Mouse (Mus musculus) urinary bladder, postnatal 4 days (tissue): Measurements from ENCODE around the gene Tmsb10.

Experiments used
- DNase-seq, 2 experiments: peaks; one replicate each; pipeline ENCODE4 v3.0.0; 2021 to 2022; ENCODE audit warnings: low spot score in 2 of 2

Tmsb10 gene

DNA sequence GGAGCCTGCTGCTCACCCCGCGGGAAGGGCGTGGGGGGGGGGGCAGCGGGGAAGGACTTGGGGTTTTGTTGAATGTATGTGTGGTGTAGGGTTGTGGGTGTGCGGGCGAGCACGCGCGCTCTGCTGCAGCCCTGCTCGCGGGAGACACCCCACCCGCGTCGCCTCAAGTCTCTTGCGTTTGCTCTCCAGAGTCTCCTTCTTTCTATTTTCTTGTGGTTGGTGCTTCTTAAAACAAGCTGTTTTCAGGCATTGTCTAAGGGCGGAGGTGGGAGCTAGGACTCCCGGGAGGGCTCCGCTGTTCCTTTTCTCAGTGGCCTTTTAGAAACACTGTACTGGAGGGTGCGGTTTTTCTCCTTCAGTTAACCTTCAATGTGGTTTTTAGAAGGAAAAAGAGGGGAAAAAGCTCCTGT, at the start of gene Tmsb10:
Tmsb10 (minus strand) TSS at position 87 of the 410 bp plus-strand sequence.
- no peak for DNase-seq

DNA sequence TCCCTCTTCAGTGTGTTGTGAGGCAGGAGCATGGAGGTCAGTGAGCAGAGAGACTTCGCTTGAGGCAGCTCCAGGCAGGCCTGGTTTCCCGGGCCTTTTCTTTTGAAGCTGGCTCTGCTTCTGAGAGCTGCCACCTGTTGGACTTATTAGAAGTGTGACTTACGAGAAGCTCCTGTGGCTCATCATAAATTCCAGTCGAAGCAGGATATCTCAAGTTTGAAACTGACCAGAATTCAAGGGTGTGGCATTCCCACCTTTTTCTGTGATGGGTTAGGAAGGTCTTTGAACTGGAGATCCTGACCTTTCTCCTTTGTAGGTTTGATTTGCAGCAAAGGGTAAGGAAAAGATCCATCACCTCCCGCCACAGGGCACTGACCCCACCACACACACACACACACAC, 45.1 kb upstream of the Tmsb10 start:
- no peak for DNase-seq

DNA sequence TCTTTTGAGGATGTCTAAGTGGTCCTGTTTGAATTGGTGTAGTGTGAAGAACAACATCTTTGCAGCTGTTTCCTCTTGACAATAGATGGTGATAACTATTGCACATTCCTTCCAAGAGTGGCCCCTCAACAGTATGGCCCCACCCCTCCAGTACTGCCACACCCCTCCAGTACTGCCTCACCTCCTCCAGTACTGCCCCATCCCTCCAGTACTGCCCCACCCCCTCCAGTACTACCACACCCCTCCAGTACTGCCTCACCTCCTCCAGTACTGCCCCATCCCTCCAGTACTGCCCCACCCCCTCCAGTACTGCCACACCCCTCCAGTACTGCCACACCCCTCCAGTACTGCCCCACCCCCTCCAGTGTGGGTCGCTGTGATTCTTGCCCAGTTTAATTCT, 43.8 kb upstream of the Tmsb10 start:
- DNase-seq, result no peak

DNA sequence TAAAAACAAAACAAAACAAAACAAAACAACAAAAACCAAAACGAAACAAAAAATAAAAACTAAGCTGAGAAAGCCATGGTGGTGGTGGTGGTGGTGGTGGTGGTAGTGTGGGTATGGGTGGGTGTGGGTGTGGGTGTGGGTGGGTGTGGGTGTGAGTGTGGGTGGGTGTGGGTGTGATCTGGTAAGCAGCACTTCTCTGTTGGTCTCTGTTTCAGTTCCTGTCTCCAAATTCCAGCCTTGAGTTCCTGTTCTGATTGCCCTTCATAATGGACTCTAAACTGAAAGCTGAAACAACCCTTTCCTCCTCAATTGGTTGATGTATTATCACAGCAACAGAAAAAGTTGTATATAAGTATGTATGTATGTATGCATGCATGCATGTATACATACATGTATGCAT, 40.3 kb upstream of the Tmsb10 start:
- no peak for DNase-seq

DNA sequence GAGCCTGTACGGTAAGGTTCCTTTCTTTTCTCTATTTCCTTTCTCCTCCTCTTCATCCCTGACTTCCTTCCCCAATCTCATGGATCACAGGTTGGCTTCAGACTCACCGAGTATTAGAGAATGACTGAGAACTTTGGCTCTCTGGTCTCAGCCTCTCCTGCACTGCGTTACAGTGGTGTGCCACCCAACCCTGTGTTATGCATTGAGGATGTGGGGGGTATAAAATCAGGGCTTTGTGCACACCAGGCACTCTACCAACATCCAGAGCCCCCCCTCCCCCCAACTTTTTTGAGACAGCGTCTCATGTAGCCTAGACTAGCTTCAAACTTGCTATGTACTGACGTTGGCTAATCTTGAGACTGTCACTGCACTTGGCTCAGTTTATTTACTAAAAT, 35.1 kb upstream of the Tmsb10 start:
- DNase-seq, result no peak

DNA sequence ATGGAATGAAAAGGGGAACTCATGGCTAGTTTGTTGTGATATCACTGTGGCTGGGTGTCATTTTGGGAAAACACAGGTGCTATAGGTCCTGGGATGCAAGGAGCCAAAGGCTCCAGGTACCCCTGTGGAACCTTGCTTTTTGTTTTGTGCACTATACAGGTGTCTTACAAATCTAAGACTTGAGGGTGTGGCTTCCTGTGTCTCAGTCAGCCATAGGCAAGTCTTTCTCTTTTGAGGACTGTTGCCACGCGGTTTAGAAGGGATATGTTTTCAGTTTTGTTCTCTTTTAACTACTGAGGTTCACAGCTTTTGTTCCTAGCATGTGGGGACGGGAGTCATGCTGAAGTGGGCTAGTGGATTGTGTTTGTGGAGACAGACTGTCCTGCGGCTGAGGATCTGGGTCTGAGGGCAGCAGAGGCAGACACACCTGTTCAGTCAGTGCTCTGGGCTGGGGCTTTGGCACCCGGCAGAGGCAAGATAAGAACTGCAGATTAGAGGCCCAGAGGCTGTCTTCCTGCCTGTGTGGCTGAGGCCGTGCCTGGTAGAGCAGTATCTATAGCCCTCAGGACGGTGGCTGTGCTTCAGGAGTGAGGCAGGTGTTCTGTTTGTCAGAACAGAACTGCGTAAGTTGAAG, 34.6 kb upstream of the Tmsb10 start:
- no peak for DNase-seq

DNA sequence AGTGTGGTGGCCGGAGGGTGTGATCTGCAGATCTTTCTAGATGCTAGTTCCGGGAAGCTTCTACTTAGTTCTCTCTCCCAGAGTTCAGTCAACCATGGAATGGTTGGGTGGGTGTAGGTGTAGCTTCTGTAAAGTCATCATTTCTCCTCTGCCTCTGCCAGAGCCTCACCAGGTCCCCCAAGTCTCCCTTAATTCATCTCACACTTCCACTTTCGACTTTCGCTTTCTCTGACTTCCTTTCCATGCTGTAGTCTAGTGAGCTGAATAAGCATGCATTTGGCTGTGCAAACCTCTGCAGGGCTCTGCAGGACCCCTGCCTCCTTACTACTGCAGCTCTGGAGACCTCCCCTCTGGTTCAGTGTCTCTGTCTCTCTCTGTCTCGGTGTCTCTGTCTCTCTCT, 31.7 kb upstream of the Tmsb10 start:
- DNase-seq, result no peak

DNA sequence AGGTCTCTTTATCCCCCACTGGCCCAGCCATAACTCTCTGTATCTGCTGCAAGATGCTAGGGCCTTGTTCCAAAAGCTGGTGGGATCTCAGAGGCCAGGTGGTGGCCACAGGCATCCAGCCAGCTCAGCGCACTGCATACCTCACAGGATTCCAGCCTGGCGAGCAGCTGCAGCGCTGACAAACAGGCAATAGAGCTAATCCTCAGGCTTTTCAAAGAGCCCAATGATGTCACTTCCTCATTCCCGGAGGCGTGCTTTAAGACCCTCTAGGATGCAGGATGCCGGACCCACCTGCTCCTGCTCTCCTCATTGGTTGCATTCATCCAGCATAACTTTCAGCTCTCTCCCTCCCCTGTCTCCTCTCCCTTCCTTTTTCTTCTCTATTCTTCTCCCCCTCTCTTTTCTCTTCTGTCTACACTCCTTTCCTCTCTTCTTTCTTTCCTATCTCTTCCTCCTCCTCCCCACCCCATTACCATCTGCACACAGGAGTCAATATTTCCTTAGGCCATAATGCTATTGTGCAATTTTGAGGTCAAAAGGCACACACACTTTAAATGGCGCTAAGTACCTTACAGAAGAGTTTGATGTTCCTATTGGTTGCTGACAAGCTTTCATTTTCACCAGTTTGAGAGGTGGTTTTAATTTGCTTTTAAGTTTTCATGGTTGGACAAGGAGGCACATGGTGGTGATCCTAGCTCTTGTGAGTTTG, 30.6 kb upstream of the Tmsb10 start:
- DNase-seq, result no peak

DNA sequence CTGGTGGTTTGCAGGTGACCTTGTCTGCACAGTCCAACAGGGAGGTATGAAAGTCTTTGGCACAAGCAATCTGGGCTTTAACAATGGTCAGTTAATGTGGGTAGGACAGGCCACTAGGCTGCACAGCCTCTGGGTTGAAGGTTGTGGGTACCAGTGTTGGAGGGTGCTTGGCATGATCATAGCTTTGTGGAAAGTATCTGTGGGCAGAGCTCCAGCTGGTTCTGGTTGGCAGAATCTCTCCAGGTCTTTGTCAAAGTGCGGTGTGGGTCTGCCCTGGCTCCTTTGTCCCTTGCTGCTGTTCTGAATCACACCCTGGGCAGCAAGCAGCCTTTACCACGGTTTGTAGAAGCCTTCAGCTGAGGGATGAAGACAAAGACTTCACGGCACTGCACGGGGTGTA, 24.0 kb upstream of the Tmsb10 start:
- DNase-seq, result no peak

DNA sequence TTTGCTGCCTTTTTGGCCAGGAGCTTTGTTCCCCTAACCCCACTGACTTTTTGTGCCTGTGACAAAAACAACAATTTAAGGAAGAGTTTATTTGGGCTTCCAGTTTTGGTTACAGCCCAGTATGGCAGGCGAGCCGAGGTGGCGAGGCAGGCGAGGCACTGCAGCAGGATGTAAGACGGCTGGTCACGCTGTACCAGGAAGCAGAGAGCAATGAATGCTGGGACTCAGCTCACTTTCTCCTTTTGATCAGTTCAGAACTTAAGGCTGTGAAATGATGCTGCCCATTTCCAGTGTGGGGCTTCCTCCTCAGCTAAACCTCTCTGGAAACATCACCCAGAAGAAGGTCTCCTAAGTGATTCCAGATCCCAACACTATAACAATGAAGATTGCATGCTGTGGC, 23.3 kb upstream of the Tmsb10 start:
- no peak for DNase-seq

DNA sequence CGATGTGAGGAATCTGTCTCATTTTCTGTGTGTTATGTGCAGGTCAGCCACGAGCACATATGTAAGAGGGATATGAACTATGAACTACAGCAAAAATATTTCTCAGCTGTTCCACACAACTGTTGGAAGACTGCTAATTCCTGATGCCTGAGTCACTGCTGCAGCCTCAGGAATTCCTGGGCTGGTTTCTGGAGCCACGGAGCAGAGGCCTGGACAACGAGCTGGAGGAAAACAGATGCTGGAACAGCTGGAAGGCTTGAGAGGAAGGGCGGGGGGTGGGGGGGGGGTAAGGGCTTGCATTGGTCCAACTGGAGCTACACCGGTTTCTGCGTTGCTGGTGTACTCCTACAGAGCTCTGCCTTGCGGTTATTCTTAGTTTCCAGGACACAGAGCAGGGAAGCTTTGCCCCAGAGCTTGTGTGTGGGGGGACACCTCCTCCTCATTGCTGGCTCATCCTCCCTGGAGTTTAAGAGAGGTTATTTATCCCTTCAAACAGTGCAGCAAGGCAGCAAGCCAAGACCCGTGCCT, 22.6 kb upstream of the Tmsb10 start:
- DNase-seq, result peak in 1 of 2 experiments; percentile 54

DNA sequence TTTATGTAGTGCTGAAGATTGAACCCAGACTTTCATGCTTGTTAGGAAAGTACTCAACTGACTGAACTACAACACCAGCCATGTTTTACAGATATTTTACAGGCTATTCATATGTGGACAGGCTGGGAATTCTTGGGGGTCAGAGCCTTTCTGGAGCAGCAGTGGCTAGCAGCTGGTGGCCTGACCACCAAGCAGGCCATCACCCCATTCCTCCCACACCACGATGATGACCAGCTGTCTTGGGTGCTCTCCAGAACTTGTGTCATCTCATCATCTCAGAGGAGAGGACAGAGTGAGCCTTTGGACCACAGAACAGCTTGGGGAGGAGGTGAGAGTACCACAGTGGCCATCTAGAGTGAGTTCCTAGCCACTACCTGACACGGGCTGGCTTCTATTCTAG, 18.3 kb upstream of the Tmsb10 start:
- no peak for DNase-seq

DNA sequence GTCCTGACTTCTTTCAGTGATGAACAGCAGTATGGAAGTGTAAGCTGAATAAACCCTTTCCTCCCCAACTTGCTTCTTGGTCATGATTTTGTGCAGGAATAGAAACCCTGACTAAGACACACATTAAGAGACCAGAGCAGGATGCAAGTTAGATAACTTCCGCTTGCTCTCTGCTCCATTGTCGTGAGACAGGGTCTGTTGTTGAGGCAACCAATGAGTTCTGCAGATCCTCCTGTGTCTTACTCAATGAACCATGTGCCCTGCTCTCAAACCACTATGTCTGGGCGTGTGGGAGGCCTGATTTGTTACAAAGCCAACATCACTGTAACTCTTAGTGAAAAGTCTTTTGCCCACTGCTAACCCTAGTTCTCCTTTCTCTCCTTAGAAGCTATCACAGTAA, 12.5 kb upstream of the Tmsb10 start:
- DNase-seq, result no peak

DNA sequence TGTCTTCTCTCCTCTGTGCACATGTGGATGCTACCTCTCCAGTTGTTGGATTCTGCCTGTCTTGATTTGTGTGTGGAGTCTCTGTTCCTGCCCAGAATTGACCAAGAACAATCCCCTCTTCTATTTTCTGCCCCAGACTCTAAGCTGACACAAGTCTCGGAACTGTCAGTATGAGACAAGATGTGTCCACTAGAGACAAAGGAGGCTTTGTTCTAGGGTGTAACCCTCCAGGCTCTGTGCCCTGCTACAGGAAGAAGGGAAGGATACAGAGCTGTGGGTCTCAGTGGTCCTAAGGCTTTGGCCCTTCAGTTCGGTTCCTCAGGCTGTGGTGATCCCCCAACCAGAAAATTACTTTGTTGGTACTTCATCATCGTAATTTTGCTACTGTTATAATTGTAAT, 11.2 kb upstream of the Tmsb10 start:
- no peak for DNase-seq

DNA sequence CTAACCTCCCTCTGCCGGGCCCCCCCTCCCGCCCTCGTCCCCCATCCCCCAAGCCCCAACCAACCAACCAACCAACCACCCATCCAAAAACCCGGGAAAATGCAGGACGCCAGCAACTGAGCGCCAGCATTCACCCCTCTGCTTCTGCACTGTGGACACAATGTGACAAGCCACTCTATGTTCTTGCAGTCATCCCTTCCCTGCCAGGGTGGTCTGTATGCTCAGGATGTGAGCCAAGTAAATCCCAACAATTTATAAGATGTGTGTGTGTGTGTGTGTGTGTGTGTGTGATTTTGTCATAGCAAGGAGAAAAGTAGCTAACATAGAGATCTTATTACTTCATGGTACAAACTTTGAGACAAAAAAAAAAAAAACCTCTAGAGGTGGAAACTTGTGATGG, 6.7 kb upstream of the Tmsb10 start:
- DNase-seq, result no peak

DNA sequence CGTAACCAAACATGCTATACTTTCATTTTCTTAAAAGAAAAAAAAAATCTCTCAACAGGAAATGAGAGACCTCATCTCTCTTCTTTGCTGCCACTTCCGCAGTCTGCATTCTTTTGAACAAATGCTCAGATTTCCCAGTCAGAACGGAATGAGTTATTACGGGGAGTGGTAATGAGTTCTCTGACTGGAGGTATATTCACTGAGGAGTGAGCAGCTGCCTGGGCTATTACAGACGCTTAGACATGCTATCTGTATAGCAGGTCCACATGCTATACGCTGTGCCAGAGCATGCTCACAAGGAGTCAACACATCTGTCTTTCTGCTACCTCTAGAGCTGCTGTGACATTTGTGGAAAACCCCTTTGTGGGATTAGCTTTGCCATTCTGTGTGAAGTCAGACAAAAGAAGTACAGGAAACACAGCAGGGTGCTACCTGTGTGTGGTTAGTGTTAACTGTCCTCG, 3.8 kb upstream of the Tmsb10 start:
- DNase-seq, result no peak

DNA sequence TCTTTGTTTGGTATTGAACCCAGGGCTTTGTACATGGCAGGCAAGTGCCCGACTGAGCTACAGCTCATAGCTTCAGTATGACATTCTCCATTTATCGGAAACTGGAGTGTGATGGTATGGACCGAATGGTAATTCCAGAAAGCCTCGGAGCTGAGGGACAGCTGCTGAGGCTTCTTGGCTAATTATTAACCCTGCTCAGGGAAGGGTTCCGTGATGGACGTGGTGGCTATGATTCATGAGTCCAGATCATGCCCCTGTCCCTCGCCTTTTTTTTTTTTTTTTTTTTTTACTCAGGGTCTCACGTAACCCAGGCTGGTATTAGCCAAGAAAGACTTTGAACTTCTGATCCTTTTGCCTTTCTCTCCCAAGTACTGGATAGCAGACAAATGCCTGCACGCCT, 3.1 kb upstream of the Tmsb10 start:
- DNase-seq, result no peak

DNA sequence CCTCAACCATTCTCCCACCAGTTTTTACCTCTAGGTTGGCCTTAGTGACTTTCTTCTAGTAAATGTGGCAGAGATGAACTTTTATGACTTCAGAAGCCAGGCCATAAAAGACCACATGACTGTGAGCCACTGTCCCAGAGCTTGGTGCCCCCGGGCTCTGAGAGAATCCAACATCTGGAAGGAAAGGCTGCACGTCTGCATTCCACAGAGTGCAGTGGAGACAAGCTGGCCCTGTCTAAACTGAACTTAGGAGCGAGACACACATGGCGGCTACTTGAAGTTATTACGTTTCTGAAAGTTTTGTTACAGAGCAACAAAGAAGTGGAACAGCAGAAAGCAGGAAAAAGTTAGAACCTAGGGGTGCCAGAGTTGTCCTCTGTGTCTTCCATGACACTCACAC, 2.1 kb upstream of the Tmsb10 start:
- DNase-seq, result no peak

DNA sequence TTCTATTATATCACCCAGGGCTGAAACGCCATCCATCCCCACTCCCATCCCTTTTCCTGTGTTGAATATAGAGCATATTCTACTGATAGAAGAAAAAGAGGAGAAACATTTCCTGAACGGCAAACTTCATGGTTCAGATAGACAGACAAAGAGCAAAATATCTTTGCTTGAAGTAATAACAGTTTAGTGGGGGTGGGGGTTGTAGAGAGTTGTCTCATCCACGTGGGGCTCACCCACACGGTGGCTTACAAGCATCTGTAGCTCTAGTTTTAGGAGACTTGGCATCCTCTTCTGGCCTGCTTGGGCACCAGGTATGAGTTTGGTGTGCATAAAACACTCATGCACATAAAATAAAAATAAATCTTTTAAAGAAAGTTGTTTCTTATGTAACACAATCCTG, 627 bp upstream of the Tmsb10 start:
- no peak for DNase-seq

DNA sequence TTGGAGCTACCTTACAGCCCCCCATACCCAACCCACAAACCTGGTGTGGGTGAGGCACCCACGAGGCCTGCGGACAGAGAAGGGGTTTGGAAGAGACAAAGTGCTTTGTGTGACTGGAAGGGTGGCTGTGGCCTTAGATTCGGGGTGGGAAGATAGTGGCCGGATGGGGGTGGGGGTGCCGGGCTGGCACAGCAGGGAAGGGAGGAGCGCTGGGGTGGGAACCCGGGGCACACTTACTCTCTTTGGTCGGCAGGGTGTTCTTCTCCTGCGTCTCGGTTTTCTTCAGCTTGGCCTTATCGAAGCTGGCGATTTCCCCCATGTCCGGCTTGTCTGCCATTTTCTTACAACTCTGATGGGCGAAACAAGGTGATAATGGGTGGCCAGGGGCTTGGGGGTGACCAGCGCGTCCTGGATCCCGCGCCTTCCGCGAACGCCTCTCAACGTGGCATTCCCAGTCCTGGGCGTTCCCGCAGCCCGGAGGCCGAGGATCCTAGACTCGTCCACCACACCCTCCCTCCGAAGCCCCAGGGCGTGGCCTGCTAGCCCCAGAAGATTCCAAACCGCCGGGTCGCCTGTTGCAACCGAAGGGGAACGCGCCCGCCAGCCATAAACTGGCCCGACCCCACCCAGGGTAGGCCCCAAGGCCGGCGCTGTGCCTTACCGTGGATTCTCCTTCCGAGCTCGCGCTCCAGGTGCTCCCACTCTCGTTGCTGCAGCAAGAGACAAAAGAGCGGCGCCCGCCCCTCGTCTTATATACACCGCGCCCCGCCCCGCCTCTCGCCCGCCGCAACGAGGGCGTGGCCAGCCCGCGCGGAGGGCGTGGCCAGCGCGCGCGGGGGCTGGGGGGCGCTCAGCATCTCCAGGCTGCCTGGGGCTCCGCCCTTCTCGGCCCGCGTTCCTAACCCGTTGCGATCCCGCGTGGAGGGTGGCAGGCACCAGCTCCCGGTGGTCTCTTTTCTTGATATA, 589 bp downstream of the Tmsb10 start:
- peak; percentile 89 to 91 for DNase-seq

DNA sequence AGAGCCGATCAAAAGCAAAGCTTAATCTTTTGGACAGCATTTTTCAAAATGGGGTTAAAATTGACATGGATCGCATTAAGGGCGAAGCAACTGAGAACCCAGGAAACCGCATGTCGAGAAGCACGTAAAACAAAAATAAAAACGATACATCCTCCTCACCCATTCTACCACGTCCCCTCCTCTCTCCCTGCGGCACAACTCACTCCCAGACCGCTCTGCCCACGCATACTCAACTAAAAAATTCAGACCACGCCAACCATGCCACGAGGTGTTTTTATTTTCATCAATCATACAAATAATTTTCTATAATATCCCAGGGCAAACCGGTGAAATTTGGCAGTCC, 1.5 kb downstream of the Tmsb10 start:
- no peak for DNase-seq
